Comparison of ENCODE assay signal across 14 mouse cellular contexts in genomic region chr4:97544016-97544415, GRCm38 (mm10).
DNase-seq lines count a peak whose midpoint lies in the region; ATAC-seq lines count a peak whose summit lies in the region.
"Had no signal": no experiment of that assay in that cellular context is flagged by ENCODE, and none has a peak within 500 bp of the region (broad histone marks: within the 10 kb centered on the region; RNA-seq: fewer than 3 reads in every experiment).

No protein-coding gene starts in this region.

- no peak overlapping the region for H3K27ac ChIP-seq in heart, embryonic 11.5 days (ENCODE audit: low read depth, low read length)
- H3K27ac ChIP-seq in lung, embryonic 15.5 days = no peak overlapping the region
- H3K27ac ChIP-seq: forebrain, embryonic 12.5 days; neural tube, embryonic 13.5 days; stomach, embryonic 15.5 days had no signal

- H3K4me3 ChIP-seq in heart, embryonic 11.5 days (ENCODE audit: low read depth, low read length) = no peak overlapping the region
- no peak overlapping the region for H3K4me3 ChIP-seq in lung, embryonic 15.5 days
- H3K4me3 ChIP-seq: forebrain, embryonic 12.5 days; neural tube, embryonic 13.5 days; stomach, embryonic 15.5 days had no signal

- DNase-seq in heart, adult 11 months = peak; percentile 57
- no peak for DNase-seq in lung, adult 18-20 months
- peak; percentile 28 for DNase-seq in embryo, embryonic 10.5 days (ENCODE audit: low spot score)
- no peak for DNase-seq in adipocyte (ENCODE audit: low spot score)
- no peak for DNase-seq in adrenal gland, adult 2 months
- DNase-seq: adrenal gland, postnatal 10 days; kidney, adult 18-20 months; midbrain, embryonic 14.5 days had no signal

- H3K9me3 ChIP-seq in heart, embryonic 11.5 days (replicated peaks; ENCODE audit: control insufficient read depth, low read length) = no peaks in the 10 kb centered on the region
- H3K9me3 ChIP-seq in lung, embryonic 15.5 days = no peaks in the 10 kb centered on the region
- H3K9me3 ChIP-seq: forebrain, embryonic 12.5 days; stomach, embryonic 15.5 days had no signal

- H3K27me3 ChIP-seq in heart, embryonic 11.5 days (ENCODE audit: control insufficient read depth, insufficient read depth, low read length) = no peaks in the 10 kb centered on the region
- no peaks in the 10 kb centered on the region for H3K27me3 ChIP-seq in lung, embryonic 15.5 days
- H3K27me3 ChIP-seq: forebrain, embryonic 12.5 days; neural tube, embryonic 13.5 days; stomach, embryonic 15.5 days had no signal

- no peak for ATAC-seq in heart, embryonic 11.5 days (replicated peaks; ENCODE audit: insufficient number of reproducible peaks, low FRiP score, low TSS enrichment)
- ATAC-seq in lung, embryonic 15.5 days (ENCODE audit: borderline replicate concordance, extremely low read depth, low FRiP score, low TSS enrichment) = 0 out of 2 replicates have a peak, but pooled peaks have one; percentile 19
- peak; percentile 74 for ATAC-seq in megakaryocyte-erythroid progenitor cell, adult 5-6 weeks (replicated peaks; ENCODE audit: low FRiP score, low TSS enrichment, poor library complexity, severe bottlenecking)

- WGBS in heart, embryonic 11.5 days (ENCODE audit: insufficient replicate concordance) = 16% methylated on average over 5 of the region's 5 CpGs
- WGBS in lung, embryonic 15.5 days = 26% methylated on average over 5 of the region's 5 CpGs

- H3K4me2 ChIP-seq in heart, embryonic 11.5 days = no peak overlapping the region
- H3K4me2 ChIP-seq in lung, embryonic 15.5 days = no peak overlapping the region
- H3K4me2 ChIP-seq: forebrain, embryonic 12.5 days; neural tube, embryonic 13.5 days; stomach, embryonic 15.5 days had no signal

- H3K4me1 ChIP-seq in heart, embryonic 11.5 days (ENCODE audit: control insufficient read depth, insufficient read depth, low read length) = no peaks in the 10 kb centered on the region
- 0 out of 2 replicates have a peak, but pooled peaks cover 6% of the 10 kb centered on the region for H3K4me1 ChIP-seq in lung, embryonic 15.5 days
- H3K4me1 ChIP-seq: forebrain, embryonic 12.5 days; stomach, embryonic 15.5 days had no signal

- H3K9ac ChIP-seq in heart, embryonic 11.5 days (ENCODE audit: low read depth, low read length) = no peak overlapping the region
- H3K9ac ChIP-seq in lung, embryonic 15.5 days = no peak overlapping the region
- H3K9ac ChIP-seq: forebrain, embryonic 12.5 days; neural tube, embryonic 13.5 days; stomach, embryonic 15.5 days had no signal

- H3K36me3 ChIP-seq in heart, embryonic 11.5 days (ENCODE audit: control insufficient read depth, insufficient read depth, low read length) = no peaks in the 10 kb centered on the region
- H3K36me3 ChIP-seq in lung, embryonic 15.5 days = no peaks in the 10 kb centered on the region
- H3K36me3 ChIP-seq: forebrain, embryonic 12.5 days; neural tube, embryonic 13.5 days; stomach, embryonic 15.5 days had no signal

Comparison
In these comparisons a context has a peak if more than half of its experiments do, and no peak if none do; other contexts are left out.
1. DNase-seq: peak in heart, adult 11 months (single experiment) and embryo, embryonic 10.5 days (single experiment); none in lung, adult 18-20 months (0 of 2), adipocyte (single experiment) and adrenal gland, adult 2 months (single experiment).